Comparison of ENCODE assay signal across 9 mouse cellular contexts in the genomic region with DNA sequence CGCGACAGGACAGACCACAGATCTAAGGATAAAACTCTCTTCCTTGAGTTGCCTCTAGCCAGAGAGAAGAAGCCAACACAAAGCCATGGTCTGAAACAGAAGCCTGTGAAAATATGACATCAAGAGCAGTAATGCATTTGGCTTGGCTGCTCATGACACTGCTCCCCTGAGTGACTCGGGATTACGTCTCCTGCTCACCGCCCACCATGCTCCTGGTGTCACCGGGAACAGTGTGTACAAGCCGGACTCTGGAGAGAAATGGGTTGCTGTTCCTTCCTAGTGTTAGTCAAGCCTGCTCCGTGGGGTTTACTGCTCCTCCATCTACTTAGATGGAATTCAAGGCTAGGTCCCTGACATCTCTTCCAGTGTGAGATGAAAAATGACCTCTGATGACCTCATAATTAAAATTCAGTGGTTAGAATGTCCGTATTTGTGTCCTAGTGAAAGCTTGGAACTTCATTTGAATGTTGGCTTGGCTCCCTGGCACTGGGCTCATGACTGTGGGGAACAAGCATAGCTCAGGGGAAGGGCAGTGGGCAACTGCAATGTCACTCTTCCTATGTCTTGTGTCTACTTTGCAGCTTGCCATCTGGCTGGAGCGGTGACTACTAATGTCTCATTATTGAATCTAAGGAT. TPM values are rescaled to one million over a fixed set of nuclear protein-coding genes. Genes with fewer than 3 reads are reported as not detected.
DNase-seq lines count a peak whose midpoint lies in the region; ATAC-seq lines count a peak whose summit lies in the region.
"Had no signal": no experiment of that assay in that cellular context is flagged by ENCODE, and none has a peak within 500 bp of the region (broad histone marks: within the 10 kb centered on the region; RNA-seq: fewer than 3 reads in every experiment).

No protein-coding gene starts in this region.

- H3K27ac ChIP-seq in lung, embryonic 16.5 days (ENCODE audit: low read length): peak overlapping the region; percentile 63

- no peaks in the 10 kb centered on the region for H3K27me3 ChIP-seq in lung, embryonic 16.5 days (ENCODE audit: control insufficient read depth, insufficient read depth, low read depth, low read length)

- H3K9ac ChIP-seq in lung, embryonic 16.5 days (ENCODE audit: low read length): no peak overlapping the region

- 83% methylated on average over 10 of the region's 10 CpGs for WGBS in lung, embryonic 16.5 days

- no peak overlapping the region for H3K4me2 ChIP-seq in lung, embryonic 16.5 days (ENCODE audit: low read depth, low read length)

- H3K36me3 ChIP-seq in lung, embryonic 16.5 days (ENCODE audit: control insufficient read depth, insufficient read depth, low read length): no peaks in the 10 kb centered on the region

- peaks cover 9% of the 10 kb centered on the region; the same call in 1 of the 2 replicates for H3K4me1 ChIP-seq in lung, embryonic 16.5 days (replicated peaks; ENCODE audit: control insufficient read depth, insufficient read depth, low read length)

- no peak overlapping the region for H3K4me3 ChIP-seq in lung, embryonic 16.5 days (ENCODE audit: low read length)

- peak; percentile 47; the same call in 1 of the 2 replicates for ATAC-seq in frontal cortex, adult (ENCODE audit: low TSS enrichment)
- ATAC-seq in lung, embryonic 16.5 days (ENCODE audit: low read depth): no peak

- no peak for DNase-seq in frontal cortex, postnatal 10 days (ENCODE audit: low spot score in 2 of 2)
- DNase-seq in lung, postnatal 36 days: no peak
- peak; percentile 26 for DNase-seq in gastrocnemius, postnatal 25 days
- DNase-seq in layer of hippocampus, postnatal 36 days: peak; percentile 11
- DNase-seq in urinary bladder, adult 18-20 months (ENCODE audit: low spot score in 2 of 2): no peak
- no peak for DNase-seq in embryo, embryonic 11 days
- DNase-seq: midbrain, embryonic 14.5 days had no signal

- H3K9me3 ChIP-seq in lung, embryonic 16.5 days (ENCODE audit: control insufficient read depth, low read length): no peaks in the 10 kb centered on the region

RNA-seq across cellular contexts. Expression of gene Fam189a2, which starts 23.7 kb away (rescaled TPM):
- polyA plus RNA-seq in lung, embryonic 16.5 days (2015; fragmentation: Nextera tagmentation; extraction: Ambion mirVana): 1.6 and 1.9 TPM in 2 replicates
- total RNA-seq in gastrocnemius, postnatal 25 days (2021): 10 to 100 TPM; 22.5 to 31.0 TPM
- total RNA-seq in layer of hippocampus, postnatal 36 days (2021): 1 to 10 TPM; 8.0 to 8.4 TPM

Comparison
In these comparisons a context has a peak if more than half of its experiments do, and no peak if none do; other contexts are left out.
1. DNase-seq: peak in gastrocnemius, postnatal 25 days (single experiment) and layer of hippocampus, postnatal 36 days (2 of 2); none in frontal cortex, postnatal 10 days (0 of 2), lung, postnatal 36 days (single experiment), urinary bladder, adult 18-20 months (0 of 2) and embryo, embryonic 11 days (single experiment).